Mouse (Mus musculus) midbrain, embryonic 15.5 days (tissue): Measurements from ENCODE around the gene Gm13285. TPM values are rescaled to one million over a fixed set of nuclear protein-coding genes. Genes with fewer than 3 reads are reported as not detected.
A peak's percentile ranks its signal among the peaks of the same experiment; 100 is the strongest.
"Not testable (repeated sequence)": the region's sequence is repeated elsewhere in the genome, so short reads cannot be mapped to it uniquely, and the experiment has no call there.

Source experiments
- ATAC-seq: fragments of 200-750 bp; cut with Nextera tagmentation; replicated peaks from 2 replicates; pipeline ENCODE4 v1.8.0; 2017; ENCODE audit warnings: moderate TSS enrichment
- H3K27ac ChIP-seq: fragments of 300-500 bp; sonication (generic); 2 replicates; pipeline ENCODE4 v1.5.1; 2015; ENCODE audit warnings: mild to moderate bottlenecking, inconsistent platforms
- H3K27me3 ChIP-seq: fragments of 300-500 bp; sonication (generic); replicated peaks from 2 replicates; pipeline ENCODE4 v1.6.1; 2015; ENCODE audit warnings: inconsistent platforms
- H3K36me3 ChIP-seq: fragments of 300-500 bp; sonication (generic); replicated peaks from 2 replicates; pipeline ENCODE4 v1.6.1; 2015; ENCODE audit warnings: inconsistent platforms
- H3K4me1 ChIP-seq: fragments of 300-500 bp; sonication (generic); 2 replicates; pipeline ENCODE4 v1.6.1; 2015; ENCODE audit warnings: inconsistent platforms
- H3K4me2 ChIP-seq: fragments of 300-500 bp; sonication (generic); 2 replicates; pipeline ENCODE4 v1.6.1; 2015; ENCODE audit warnings: inconsistent platforms, mild to moderate bottlenecking, moderate library complexity
- H3K4me3 ChIP-seq: fragments of 300-500 bp; sonication (generic); 2 replicates; pipeline ENCODE4 v1.5.1; 2015; ENCODE audit warnings: mild to moderate bottlenecking, inconsistent platforms
- H3K9ac ChIP-seq: fragments of 300-500 bp; sonication (generic); 2 replicates; pipeline ENCODE4 v1.6.1; 2015; ENCODE audit warnings: mild to moderate bottlenecking, inconsistent platforms
- H3K9me3 ChIP-seq: fragments of 300-500 bp; sonication (generic); 2 replicates; pipeline ENCODE4 v1.6.1; 2016; ENCODE audit warnings: inconsistent platforms
- whole genome bisulfite sequencing: fragments of 180-500 bp; shearing (Covaris S2); methylation state at CpG from one replicate; pipeline ENCODE4 v1.1.7; 2015; ENCODE audit warnings: mixed read lengths; 5-methylcytosine and 5-hydroxymethylcytosine counted together
- polyA plus RNA-seq: library from polyadenylated mRNA; unstranded; fragments of >200 nt; fragmentation: Nextera tagmentation; extraction: Ambion mirVana; gene quantifications from 2 replicates; pipeline ENCODE4 v1.2.1, GENCODE M21; 2015

Gene Gm13285
- polyA plus RNA-seq, 1 experiment from 2014 or later, result not detected

GRCm38 (mm10) chr4:88776622-88777021 is 22.8 kb upstream of the Gm13285 start, which contains the start of gene Gm13289:
Gene Gm13289, plus strand, starts transcription at chr4:88776922.
- not testable (repeated sequence) for H3K4me1 ChIP-seq, H3K27me3 ChIP-seq, H3K36me3 ChIP-seq, ATAC-seq, H3K9me3 ChIP-seq, H3K4me3 ChIP-seq, H3K9ac ChIP-seq, H3K4me2 ChIP-seq, H3K27ac ChIP-seq
- WGBS, result no CpG with 5 or more reads among the region's 29 CpGs

DNA sequence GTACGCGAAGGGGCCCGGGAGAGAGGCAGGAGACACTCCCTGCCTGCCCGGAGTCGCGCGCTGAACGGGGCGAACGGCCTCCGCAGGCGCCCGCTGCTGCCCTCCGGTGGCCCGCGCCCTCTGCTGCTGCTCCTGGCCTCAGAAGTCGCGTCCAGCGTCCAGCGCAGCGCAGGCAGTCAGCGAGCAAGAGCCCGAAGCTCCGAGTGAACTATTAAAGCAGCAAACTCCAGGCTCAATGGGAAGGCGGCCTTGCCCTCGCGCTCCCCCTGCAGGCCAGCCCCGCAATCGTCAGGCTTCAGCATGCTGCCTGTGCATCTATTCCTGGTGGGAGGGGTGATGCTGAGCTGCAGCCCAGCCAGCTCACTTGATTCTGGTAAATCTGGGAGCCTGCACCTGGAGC is 19.9 kb upstream of the Gm13285 start, which contains the start of gene Gm13272:
Gm13272 (plus strand) TSS at position 301 of the 400 bp plus-strand sequence.
- H3K27ac ChIP-seq, H3K9me3 ChIP-seq, H3K4me3 ChIP-seq, H3K4me2 ChIP-seq, H3K36me3 ChIP-seq, H3K9ac ChIP-seq, H3K4me1 ChIP-seq, H3K27me3 ChIP-seq, ATAC-seq: not testable (repeated sequence)
- no CpG with 5 or more reads among the region's 29 CpGs for WGBS

DNA sequence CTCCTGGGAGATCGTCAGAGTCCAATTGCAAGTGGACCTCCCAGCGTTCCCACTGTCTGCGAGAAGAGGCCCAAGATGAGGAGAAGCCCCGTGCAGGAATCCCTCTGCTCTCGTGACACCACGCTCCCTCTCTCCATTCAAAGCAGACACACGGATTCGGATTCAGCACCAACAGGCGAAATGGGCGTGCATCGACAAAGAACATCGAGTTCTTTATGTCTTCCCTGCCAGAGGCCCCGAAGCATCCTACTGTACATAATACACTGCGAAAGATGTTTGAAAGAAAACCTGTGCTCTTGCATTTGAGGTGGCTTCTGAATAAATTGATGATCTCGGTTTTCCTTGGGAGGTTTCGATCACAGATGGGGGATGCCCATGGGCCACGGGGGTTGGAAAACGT is 19.1 kb upstream of the Gm13285 start:
- not testable (repeated sequence) for ATAC-seq, H3K36me3 ChIP-seq, H3K9me3 ChIP-seq, H3K4me3 ChIP-seq, H3K9ac ChIP-seq, H3K4me2 ChIP-seq, H3K4me1 ChIP-seq, H3K27me3 ChIP-seq, H3K27ac ChIP-seq
- 52% methylated on average over 16 of the region's 18 CpGs for WGBS

GRCm38 (mm10) chr4:88781831-88782230 is 17.6 kb upstream of the Gm13285 start, which contains the start of gene Ifnz:
Gene Ifnz, plus strand, starts transcription at chr4:88782131.
- H3K4me3 ChIP-seq, H3K9me3 ChIP-seq, ATAC-seq, H3K4me1 ChIP-seq, H3K27me3 ChIP-seq, H3K36me3 ChIP-seq, H3K9ac ChIP-seq, H3K27ac ChIP-seq: not testable (repeated sequence)
- peak within 1 kb of the TSS; percentile 45 for H3K4me2 ChIP-seq
- 19% methylated on average over 4 of the region's 7 CpGs for WGBS

- ATAC-seq, H3K9ac ChIP-seq, H3K36me3 ChIP-seq, H3K27ac ChIP-seq, H3K4me3 ChIP-seq, H3K4me1 ChIP-seq, H3K9me3 ChIP-seq, H3K27me3 ChIP-seq: not testable (repeated sequence)
- peak overlapping the region; percentile 45 for H3K4me2 ChIP-seq
- WGBS, result 0% methylated on average over 15 of the region's 31 CpGs
Measured at GRCm38 (mm10) chr4:88782335-88782734, 17.1 kb upstream of the Gm13285 start.

DNA sequence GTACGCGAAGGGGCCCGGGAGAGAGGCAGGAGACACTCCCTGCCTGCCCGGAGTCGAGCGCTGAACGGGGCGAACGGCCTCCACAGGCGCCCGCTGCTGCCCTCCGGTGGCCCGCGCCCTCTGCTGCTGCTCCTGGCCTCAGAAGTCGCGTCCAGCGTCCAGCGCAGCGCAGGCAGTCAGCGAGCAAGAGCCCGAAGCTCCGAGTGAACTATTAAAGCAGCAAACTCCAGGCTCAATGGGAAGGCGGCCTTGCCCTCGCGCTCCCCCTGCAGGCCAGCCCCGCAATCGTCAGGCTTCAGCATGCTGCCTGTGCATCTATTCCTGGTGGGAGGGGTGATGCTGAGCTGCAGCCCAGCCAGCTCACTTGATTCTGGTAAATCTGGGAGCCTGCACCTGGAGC is 14.1 kb upstream of the Gm13285 start, which contains the start of gene Gm13276:
Gm13276 (plus strand) TSS at position 301 of the 400 bp plus-strand sequence.
- no CpG with 5 or more reads among the region's 27 CpGs for WGBS

DNA sequence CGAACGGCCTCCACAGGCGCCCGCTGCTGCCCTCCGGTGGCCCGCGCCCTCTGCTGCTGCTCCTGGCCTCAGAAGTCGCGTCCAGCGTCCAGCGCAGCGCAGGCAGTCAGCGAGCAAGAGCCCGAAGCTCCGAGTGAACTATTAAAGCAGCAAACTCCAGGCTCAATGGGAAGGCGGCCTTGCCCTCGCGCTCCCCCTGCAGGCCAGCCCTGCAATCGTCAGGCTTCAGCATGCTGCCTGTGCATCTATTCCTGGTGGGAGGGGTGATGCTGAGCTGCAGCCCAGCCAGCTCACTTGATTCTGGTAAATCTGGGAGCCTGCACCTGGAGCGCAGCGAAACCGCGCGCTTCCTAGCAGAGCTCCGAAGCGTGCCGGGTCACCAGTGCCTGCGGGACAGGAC is 11.1 kb upstream of the Gm13285 start, which contains the start of gene Gm13277:
Gm13277 (plus strand) TSS at position 231 of the 400 bp plus-strand sequence.
- not testable (repeated sequence) for H3K4me2 ChIP-seq, H3K9me3 ChIP-seq, ATAC-seq, H3K9ac ChIP-seq, H3K4me1 ChIP-seq, H3K4me3 ChIP-seq, H3K27me3 ChIP-seq, H3K27ac ChIP-seq, H3K36me3 ChIP-seq
- 0% methylated on average over 3 of the region's 28 CpGs for WGBS

More for the DNA sequence above, 14.1 kb upstream of the Gm13285 start, which contains the start of gene Gm13276:
- not testable (repeated sequence) for H3K4me1 ChIP-seq, H3K4me3 ChIP-seq, H3K9me3 ChIP-seq, H3K4me2 ChIP-seq, H3K36me3 ChIP-seq, ATAC-seq, H3K9ac ChIP-seq, H3K27me3 ChIP-seq, H3K27ac ChIP-seq

GRCm38 (mm10) chr4:88791250-88791649 is 8.2 kb upstream of the Gm13285 start, which contains the start of gene Gm13278:
Gene Gm13278, plus strand, starts transcription at chr4:88791550.
- H3K9me3 ChIP-seq, H3K4me2 ChIP-seq, ATAC-seq, H3K9ac ChIP-seq, H3K27me3 ChIP-seq, H3K4me3 ChIP-seq, H3K36me3 ChIP-seq, H3K4me1 ChIP-seq, H3K27ac ChIP-seq: not testable (repeated sequence)
- no CpG with 5 or more reads among the region's 28 CpGs for WGBS

- not testable (repeated sequence) for ATAC-seq, H3K4me1 ChIP-seq, H3K36me3 ChIP-seq, H3K27ac ChIP-seq, H3K9me3 ChIP-seq, H3K4me3 ChIP-seq, H3K9ac ChIP-seq, H3K4me2 ChIP-seq, H3K27me3 ChIP-seq
- 1% methylated on average over 18 of the region's 52 CpGs for WGBS
Measured at GRCm38 (mm10) chr4:88793936-88794675, 5.4 kb upstream of the Gm13285 start, which contains the start of gene Gm13275. Gene Gm13275, plus strand, starts transcription at chr4:88794487.

DNA sequence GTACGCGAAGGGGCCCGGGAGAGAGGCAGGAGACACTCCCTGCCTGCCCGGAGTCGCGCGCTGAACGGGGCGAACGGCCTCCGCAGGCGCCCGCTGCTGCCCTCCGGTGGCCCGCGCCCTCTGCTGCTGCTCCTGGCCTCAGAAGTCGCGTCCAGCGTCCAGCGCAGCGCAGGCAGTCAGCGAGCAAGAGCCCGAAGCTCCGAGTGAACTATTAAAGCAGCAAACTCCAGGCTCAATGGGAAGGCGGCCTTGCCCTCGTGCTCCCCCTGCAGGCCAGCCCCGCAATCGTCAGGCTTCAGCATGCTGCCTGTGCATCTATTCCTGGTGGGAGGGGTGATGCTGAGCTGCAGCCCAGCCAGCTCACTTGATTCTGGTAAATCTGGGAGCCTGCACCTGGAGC is 2.4 kb upstream of the Gm13285 start, which contains the start of gene Gm13279:
Gm13279 (plus strand) TSS at position 301 of the 400 bp plus-strand sequence.
- H3K27ac ChIP-seq, H3K4me1 ChIP-seq, ATAC-seq, H3K4me3 ChIP-seq, H3K4me2 ChIP-seq, H3K27me3 ChIP-seq, H3K9me3 ChIP-seq, H3K36me3 ChIP-seq, H3K9ac ChIP-seq: not testable (repeated sequence)
- WGBS, result no CpG with 5 or more reads among the region's 28 CpGs

GRCm38 (mm10) chr4:88802954-88803353 is 3.5 kb downstream of the Gm13285 start, which contains the start of gene Gm13287:
Gene Gm13287, plus strand, starts transcription at chr4:88803254.
- not testable (repeated sequence) for H3K4me3 ChIP-seq, H3K27me3 ChIP-seq, H3K9ac ChIP-seq, H3K27ac ChIP-seq, H3K9me3 ChIP-seq, H3K4me1 ChIP-seq, H3K36me3 ChIP-seq, ATAC-seq, H3K4me2 ChIP-seq
- WGBS, result no CpG with 5 or more reads among the region's 29 CpGs

GRCm38 (mm10) chr4:88805231-88805630 is 5.8 kb downstream of the Gm13285 start, which contains the start of gene Gm13288:
Gene Gm13288, plus strand, starts transcription at chr4:88805531.
- not testable (repeated sequence) for H3K27me3 ChIP-seq, ATAC-seq, H3K9ac ChIP-seq, H3K9me3 ChIP-seq, H3K4me1 ChIP-seq, H3K36me3 ChIP-seq, H3K27ac ChIP-seq
- H3K4me3 ChIP-seq, result peak within 1 kb of the TSS; percentile 22; the same call in 1 of the 2 replicates
- peak within 1 kb of the TSS; percentile 43 for H3K4me2 ChIP-seq
- no CpG with 5 or more reads among the region's 8 CpGs for WGBS
